Mouse (Mus musculus): ENCODE measurements around the gene Dpp6.

Gene Dpp6

DNA sequence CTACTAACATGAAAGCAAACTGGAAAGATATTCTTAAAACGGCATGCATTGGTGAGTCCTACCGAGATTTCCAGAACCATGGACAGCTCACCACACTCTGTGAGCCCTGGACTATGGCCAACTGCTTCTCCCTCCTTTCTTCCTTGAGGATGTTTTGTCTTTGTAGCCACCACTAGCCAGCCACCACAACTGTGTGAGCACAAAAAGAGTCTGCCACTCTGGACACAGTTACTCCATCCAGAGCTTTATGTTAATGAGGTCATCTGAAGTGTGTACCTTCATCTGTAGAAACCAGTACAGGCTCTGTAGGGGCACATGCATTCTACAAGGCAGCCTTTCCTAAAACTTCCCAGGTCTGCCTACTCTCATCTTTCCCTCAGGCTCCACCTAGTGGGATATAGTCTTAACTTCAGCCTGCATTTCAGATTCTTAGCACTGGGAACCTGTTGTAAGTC, 727.8 kb downstream of the Dpp6 start:
- peak; percentile 51 for DNase-seq

DNA sequence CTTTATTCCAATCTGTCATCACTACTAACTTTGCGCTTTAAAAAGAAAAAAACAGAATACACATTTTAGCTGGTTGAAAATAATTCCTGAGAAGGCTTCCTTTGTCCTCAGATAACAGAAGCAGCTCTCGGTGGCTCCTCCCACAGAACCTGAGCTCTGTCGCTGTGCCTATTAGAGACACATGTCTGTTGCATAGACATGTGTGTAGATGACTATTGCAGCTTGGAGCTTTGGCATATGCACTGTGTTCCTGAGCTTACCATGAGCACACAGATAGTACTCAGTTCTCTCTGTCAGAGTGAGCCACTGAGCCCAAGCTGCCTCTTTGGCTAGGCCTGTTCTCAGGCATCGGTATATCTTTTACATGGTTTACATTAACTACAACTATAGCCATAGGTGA, 732.3 kb downstream of the Dpp6 start:
- no peak for DNase-seq

DNA sequence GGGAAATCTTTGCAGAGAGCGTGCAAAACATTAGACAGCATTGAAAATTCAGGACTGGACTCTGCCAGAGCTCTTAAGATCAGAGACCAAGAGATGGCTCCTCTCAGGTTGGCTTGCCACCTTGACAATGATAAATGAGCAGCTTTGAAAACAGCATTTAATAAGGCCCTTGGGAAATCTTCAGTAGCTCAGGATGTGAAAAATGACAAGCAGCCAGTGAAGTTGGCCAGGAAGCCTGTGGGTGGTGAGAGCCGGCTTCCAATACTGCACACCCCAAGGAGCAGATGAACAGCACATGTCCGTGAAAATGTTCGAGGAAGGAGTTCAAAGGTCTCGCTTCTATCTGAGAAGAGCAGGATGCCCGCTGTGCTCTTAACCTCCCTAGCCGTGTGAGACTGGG, 748.7 kb downstream of the Dpp6 start:
- DNase-seq: peak; percentile 31

DNA sequence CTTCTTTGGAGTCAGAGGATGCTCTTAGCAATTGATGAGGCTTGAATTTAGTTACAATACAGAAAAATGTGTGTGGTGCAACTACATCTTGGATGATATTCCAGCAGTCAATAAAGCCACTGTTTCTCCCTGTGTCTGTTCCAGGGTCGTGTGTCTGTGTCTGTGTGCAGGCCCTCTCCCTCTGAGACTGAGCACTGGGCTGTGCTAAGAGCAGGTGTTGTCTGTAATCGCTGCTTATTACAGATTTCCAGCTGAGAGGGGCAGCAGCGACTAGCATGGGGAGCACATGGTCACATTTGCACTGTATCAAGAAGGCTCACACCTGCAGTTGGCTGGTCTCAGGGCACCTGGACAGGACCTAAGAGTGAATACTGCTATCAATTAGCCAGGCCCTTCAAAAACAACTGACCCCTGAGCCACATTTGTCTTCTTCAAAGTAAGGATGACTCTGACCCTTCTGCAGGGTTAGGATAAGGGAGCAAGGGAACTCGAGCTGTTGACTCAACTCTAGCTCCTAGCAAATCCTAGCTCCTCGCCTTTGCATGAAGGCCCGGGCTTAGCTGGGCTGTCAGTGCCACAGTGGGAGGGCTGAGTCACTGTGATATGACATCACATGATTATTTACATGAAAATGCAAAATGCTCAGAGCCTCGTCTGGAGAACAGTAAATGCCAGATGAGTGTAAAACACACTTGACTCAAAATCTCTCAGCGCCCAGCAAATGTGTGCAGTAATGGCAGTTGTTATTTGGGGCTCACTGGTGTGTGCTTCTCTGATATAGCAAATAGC, 771.2 kb downstream of the Dpp6 start:
- no peak for DNase-seq

DNA sequence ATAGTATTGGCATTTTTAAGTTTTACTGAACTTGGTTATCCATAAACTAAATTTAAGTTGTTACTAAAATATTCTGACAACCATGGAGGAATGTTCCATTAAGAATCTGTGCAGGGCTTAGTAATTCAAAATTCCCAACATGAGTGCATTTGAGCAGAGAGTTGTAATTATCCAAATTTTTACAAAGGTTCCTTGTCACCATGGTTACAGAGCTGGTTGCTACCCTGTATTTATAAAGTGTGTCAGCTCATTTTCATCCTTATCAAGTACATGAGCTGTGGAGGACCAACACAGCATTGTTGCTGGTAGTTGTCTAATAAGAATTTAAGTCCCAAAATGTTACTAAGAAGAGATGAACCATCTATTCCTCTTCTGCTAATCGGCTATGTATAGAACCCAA, 787.1 kb downstream of the Dpp6 start:
- DNase-seq: no peak

DNA sequence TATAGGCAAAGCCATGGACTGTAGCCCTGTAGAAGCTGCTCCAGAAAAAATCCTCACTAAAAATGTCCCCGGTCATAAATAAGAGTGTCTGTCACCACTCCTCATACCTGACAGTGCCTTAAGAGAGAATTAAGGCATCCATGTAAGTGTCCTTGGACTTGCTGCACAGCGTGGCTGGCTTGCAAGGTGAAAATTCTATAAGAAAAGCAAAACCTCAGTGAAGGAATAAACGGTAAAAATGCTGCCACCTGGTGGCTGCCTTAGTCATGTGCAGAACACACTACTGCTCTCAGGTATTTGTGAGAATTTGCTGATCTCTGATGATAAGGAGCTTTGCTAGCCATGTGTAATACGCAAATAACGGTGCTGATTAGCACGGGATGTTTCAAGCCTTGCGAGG, 798.8 kb downstream of the Dpp6 start:
- DNase-seq: peak; percentile 69

DNA sequence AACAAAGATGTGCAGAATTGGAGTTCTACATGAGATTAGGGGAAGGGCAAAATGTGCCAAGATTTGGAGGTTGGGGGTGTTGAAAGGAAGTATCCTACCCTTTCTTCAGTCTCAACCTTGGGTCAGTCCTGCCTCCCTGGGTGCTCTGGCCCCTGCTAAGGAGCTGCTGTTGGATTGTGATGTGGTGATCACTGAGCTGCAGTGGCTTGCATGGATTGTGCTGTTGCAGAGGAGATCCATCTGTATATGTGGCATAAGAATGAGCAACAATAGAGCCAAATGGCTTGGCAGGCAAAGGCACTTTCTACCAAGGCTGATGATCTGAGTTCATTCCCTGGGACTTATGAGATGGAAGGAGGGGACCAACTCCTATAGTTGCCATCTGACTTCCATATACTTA, 804.8 kb downstream of the Dpp6 start:
- no peak for DNase-seq

DNA sequence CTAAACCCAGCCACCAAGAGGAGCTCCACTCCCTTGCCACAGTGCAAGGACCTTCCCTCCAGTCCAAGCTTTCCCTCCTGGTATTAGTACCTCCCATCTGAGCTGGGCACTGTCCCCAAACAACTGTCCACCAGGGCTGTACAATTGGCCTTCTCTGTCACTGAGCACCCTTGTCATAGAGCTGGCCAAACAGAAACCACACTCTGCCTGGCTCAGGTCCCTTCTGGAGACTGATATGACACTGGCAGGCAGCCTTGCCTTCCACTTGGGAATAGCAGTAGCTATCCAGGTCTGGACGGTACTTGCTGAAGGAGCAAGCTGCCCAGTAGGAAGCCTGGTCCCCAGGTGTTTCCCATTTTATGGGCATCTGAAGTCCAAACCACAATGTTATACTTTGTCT, 806.9 kb downstream of the Dpp6 start:
- DNase-seq: no peak

DNA sequence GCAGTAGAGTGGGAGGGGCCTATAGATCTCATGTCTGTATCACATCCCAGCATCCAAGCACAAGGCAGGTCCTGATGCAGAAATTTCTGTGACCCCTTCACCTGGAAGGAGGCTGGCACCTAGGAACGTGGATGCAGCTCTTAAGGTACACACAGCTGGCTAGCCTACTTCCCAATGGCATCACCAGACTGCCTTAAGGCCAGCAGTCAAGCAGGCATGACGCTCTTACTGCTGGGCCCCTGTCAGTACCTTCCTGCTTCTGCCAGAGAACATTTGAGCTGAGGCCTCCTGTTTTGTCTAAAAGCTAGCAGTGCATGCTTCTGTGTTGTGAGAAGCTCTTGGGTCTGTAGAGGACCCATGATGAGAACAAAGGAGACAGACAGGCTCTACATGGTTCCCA, 815.1 kb downstream of the Dpp6 start:
- DNase-seq: no peak

DNA sequence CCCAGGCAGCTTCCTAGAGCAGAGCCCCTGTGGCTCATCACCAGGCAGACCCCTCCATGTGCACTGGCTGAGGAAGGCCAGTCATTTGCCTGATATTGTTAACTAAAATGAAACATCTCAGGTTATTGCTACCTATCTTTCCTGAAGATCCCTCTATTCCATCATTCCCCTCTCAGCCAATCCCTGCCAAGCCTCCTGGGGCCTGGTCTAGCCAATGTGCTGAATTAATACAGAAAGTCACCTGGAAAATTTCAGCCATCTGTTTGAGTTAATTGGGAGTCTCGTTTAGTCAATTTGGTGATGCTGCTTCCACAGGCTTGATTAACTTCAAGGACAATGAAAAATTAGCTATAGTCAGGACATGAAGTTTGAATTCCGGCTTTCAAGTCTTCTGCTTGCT, 818.9 kb downstream of the Dpp6 start:
- DNase-seq: no peak

DNA sequence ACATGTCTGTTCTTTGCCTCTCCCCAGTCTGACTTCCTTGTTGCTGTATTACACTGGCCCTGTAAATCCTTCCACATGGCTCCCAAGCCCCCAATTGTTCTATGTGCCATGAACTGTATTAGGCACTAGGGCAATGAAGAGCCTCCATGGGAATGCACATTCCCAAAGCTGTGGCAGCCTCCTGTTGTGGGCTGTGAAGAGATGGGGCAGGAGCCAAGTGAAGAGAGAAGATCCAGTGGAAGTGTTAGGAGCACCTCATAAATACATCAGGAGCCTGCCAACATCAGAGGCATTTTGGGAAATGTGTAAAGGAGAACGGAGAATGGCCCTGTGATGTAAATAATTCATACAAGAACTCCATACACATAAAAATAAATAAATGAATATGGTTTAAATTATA, 824.9 kb downstream of the Dpp6 start:
- DNase-seq: no peak

DNA sequence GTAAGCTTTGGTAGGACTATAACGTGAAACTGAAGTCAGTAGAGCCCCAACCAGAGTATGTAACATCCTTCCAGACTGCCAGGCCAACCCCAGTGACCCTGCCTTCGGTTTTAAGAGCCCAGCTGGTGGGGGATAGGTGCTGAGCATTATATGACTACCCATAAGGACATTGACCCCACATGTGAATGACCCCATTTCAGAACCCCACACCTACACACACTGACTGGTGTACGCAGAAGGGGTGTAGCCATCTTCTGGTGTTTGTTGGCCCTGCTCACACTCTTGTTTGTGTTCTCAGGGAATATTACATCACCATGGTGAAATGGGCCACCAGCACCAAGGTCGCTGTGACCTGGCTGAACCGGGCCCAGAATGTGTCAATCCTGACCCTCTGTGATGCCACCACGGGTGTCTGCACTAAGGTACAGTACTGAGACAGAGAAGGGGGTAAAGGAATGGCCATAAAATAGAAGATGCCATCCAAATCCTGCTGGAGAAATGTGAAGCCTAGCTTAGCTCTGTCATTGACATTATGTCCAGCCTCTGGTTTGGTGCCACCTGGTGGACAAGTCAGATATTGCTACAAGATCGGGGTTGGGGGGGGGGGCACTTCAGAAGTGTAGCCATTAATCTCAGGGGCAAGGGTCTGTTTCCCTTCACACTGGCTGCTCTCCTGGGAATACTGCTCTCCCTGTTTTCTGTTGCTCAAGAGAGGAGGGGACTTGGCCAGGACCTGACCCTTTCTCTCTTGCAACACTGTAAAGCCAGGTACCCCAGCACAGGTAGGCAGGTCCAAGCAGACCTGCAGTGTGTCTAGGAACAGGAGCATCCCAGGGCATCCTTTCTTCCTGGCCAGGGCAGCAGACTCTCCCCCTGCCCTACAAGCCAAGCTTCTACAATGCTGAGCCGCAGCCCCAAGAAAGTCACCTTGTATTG, 835.1 kb downstream of the Dpp6 start:
- peak; percentile 30 for DNase-seq

DNA sequence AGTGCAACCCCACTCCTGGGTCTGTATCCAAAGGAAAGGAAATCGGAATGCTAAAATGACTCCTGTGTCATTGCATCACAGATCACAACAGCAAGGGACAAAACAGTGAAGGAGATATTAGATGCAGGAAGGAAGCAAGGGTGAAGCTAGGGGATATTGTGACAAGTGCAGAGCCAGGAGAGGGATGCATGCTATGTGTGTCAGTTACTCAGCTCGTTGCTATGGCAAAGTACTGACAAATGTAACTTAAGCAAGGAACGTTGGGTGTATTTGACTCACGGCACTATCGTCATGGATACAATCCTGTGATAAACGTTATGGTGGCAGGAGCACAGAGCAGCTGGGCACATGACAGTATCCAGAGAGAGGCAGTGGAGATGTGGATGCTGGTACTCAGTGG, 839.1 kb downstream of the Dpp6 start:
- DNase-seq: no peak

DNA sequence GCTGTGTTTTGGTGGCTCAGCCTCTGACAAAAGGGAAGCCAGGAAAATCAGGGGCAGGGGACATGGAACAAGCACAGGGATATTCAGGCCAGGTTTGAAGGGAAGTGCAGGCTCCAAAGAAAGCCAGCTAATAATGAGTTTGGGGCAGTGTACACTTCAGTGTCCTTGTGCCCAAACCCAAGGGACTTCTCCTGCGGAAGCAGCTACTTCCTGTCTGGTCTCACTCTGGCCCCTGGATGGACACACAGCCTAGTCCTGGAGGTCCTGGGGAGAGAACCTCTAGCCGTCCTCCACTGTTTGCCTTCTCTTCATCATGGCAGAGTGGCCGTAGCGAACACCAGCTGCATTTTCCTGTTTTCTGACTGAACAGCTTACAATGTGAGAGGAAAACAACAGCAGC, 840.7 kb downstream of the Dpp6 start:
- DNase-seq: no peak

DNA sequence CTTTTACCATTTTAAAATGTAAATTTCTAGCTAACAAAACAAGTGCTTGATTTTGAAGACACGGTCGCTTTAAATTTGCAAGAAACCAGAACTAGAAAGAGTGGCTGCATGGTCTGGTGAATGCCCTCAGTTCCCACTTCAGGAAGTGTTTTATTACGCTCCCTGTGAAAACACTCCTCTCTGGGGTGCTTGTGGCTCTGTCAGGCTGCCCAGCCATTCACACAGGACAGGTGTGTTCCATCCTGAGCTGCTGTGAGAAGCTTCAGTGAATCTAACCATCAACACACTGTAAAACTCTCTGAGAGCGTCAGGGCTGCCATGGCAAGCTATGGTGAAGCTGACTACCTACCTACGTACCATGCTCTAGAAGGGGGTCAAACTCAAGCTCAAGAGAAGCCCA, 841.2 kb downstream of the Dpp6 start:
- DNase-seq: no peak

DNA sequence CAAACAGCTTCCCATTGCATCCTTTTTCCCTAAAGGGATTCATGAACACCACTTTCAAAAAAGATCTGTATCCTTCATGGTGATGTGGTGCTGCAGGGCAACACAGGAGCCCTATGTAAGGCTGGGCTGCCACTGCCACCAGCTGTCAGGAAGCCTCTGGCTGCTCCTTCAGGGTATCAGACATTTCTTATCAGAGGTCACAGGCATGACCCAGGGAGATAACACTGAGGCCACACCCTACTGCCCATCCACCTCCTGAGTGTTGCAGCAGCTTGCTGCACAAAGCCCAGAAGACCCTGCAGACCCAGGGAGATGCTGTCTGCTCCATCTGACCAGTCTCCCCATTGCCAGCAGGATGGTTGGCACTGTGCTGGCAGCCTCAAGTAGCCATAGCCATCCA, 841.6 kb downstream of the Dpp6 start:
- DNase-seq: no peak

DNA sequence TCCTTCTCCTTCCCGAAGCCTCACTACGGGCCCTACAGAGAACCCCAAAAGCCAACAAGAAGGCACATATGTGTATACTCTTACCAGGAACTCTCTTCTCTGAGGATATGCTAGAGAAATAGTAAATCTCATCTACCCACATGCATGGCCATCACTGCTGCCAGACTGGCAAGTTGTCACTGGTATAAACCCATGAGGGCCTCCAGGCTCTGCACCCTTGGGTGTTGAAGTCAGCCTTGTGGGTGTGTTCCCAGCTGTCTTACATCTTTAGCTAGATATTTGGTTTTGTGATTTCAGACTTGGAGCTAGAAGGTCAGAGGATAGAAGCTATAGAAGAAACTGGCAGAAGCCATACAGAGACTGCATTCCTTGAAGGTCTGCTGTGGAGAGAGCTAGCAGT, 842.0 kb downstream of the Dpp6 start:
- no peak for DNase-seq

DNA sequence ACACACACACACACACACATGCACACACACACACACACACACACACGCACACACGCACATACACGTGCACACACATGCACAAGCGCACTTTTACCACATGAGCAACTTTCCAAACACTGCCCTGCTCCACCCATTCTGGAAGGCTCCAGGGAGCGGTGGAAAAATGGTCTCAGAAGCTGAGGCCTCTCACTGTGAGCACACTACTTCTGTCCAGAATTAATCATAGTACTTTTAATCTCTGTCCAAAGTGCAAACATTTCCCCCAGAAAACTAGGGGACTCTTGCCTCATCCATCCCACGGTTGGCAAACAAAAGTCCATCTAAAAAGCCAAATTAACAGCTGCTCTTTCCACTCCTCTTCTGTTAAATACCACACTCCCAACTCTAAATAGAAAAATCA, 842.8 kb downstream of the Dpp6 start:
- no peak for DNase-seq

DNA sequence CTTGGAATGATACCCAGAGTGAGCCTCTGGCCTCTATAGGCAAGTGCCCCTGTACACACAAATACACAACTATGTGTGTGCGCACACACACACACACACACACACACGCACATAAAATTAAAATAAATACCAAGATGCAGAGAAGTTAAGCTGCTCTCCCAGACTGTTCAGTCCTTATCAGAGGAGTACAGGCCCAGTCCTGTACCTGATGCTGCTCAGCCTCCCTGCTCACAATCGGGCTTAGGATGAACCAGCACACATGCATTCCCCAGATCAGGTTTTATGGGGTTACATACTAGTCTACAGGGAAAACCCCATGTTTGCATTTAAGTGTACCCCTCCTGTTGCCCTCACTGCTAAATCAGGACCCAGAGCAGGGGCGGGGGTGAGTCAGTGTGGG, 847.1 kb downstream of the Dpp6 start:
- no peak for DNase-seq

DNA sequence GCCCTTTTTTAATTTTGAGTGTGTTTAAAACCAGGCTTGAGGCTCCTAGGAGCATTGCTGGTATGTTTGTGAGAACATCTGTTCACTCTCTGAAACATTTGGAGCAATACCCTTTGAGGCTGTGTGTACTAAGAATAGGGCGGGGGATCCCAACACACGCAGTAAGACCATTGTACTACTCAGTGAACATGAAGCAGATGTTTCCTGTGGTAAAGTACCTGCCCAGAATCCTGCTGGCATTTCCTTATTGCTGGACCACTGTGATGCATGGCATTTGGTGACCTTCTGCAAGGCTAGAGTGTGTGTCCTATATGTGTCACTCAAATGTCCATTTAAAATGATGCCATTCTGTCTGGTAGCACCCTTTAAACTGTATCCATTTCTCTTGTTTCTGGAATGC, 854.5 kb downstream of the Dpp6 start:
- no peak for DNase-seq

DNA sequence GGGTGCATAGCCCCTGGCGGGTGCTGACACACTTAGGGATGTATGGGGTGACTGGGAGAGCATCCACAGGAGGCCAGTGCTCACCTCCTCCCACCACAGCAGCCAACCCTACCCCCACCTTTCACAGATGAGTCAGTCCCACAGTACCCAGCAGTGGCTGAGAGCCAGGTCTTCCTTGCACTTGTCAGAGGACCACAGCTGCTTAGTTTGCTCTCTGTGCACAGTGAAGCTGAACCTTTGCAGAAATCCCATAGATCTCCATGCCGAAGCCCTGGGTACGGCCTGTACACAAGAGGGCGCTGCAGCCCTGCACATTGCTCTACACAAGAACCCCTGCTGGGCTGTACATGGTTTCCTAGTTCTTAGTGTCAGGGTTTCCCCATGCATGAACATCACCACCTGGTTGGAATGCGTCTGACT, 860.3 kb downstream of the Dpp6 start:
- DNase-seq: peak; percentile 32

DNA sequence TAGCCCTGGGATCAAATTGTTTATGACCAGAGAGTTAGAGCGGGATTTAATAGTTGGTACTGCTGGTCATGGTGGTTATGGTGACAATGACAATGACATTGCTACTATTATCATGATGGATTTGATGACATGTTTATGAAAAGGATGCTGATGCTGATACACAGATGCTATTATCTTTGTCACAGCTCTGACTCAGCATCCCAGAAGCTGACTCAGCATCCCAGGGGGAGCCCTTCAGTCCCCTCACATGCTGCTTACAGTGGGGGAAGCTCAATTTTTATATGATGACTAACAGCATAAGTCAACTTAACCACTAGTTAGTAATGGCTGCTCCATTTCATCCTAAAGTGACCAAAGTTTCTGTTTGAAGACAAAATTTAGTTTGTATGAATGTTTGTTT, 862.1 kb downstream of the Dpp6 start:
- DNase-seq: no peak

DNA sequence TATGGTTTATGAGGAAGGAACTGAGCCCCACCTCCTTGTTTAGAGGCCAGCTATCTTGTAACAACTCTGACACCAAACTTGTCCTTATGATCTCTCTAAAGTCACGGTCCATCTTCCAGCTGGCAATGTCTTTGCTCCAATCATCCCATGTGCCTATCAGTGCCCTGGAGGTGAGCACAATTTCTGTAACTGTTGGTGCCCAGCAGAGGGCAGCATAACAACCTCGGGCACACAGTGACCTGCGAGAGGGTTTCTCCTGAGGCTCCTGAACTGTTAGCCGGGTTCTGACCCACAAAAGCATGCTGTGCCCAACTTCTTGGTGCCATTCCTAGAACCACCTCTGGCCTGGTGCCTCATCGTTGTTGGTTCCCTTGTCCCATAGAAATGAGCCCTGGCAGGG, 863.5 kb downstream of the Dpp6 start:
- DNase-seq: peak; percentile 34

DNA sequence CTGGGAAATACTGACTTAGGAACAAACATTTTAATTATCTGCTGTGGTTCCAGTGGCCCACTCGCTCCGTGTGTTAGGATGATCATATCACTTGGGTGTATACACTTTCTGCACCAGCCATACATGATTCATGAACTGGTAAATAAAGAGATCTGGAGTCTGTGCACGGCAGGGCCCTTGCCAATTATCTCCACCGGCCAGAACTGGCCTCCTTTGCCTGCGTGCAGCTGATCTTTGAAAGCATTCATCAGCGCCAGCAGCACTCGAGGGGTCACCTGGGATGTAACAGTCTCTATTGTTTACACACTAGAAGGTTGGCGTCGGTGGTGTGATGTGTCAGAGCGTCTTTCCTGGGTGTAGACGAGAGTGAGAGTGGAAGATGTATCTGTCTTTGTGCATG, 868.2 kb downstream of the Dpp6 start:
- DNase-seq: no peak
